Mouse (Mus musculus): ENCODE results near the gene Slc22a12. TPM values are rescaled to one million over a fixed set of nuclear protein-coding genes. Genes with fewer than 3 reads are reported as not detected.

Slc22a12 gene
- polyA plus RNA-seq, 2 experiments from 2014 or later, result not detected

DNA sequence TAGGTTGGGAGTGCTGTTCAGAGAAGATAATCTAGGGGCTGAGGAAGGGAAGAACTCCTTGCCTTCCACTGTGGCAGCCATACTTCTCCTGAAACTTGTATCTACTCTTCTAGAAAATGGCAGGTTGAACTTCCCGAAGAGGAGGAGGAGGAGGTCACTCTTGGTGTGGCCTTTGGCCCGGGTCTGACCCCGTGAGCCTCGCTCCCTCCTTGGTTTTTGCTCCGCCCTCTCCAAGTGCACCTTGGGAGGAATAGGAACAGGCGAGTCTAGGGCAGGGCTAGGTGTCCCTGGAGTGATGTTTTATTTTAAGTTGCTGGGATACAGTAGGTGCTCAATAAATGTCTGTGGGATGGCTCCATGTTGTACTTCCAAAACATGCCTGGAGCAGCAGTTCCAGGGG is 27.9 kb downstream of the Slc22a12 start:
- no peak for ATAC-seq

DNA sequence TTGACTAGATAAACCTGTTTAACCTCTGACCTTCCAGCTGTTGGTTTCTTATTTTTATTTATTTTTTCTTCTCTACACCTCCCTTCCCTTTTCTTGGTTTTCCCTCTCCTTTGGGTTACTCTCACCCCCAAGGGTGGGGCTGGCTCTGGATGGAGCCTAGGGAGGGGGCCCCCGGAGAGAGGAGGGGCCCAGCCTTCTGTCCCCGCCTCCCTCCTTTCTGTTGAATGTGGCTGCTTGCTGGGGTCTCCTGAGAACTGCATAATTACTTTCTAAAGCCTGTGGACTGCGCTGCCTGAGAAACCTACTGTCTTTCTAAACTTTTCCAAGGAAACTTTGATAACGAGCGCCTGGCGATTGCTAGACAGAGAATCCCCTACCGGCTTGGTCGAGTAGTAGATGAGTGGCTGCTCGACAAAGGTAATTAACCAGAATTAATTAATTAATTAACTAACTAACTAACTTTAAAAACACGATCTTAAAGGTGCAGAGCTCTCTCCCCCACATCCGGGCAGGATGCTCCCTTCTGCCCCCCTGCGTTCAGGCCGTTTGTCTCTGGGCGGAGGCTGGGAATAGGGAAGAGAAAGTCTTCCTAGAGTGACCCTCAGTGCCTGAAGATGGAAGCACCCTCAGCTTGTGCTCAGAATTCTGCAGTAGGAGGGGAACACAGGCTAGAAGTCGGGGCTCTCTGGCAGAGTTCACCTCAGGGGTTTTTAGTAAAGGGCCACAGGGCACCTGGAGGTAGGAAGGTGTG is 29.3 kb downstream of the Slc22a12 start:
- ATAC-seq, result no peak

DNA sequence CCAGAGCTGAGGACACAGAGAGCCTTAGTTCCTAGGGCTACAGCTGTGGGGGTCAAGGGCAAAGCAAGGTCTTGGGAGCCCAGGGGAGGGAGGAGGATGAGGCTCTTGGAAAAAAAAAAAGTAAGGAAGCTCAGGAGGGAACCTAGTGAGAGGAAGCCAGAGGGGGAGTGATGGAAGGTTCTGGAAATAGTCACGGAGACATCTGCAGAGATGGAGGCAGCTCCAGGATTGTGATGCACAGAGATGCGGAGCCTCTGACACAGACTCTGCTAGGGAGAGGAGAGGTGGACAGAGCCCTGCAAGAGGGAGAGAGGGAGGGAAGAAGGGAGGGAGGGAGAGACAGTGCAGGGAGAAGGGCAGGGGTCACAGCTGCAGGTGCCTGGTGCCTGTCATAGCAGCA is 32.3 kb downstream of the Slc22a12 start:
- no peak for ATAC-seq

DNA sequence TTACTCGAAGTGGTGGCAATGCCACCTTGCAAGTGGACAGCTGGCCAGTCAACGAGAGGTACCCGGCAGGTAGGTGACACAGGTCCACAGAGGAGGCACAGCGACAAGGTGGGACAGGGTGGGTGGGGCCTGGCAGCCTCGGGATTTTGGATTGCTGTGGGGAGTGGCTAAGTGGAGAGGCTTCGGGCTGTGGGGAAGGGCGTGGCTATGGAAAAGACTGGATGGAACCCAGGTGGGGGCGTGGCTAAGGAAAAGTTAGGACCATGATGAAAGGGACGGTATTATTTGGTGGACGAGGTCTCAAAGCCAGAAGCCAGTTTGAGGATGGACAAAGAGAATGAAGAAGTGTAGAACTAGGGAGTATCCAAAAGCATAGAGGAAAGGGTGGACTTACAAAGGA is 33.0 kb downstream of the Slc22a12 start:
- ATAC-seq, result no peak

DNA sequence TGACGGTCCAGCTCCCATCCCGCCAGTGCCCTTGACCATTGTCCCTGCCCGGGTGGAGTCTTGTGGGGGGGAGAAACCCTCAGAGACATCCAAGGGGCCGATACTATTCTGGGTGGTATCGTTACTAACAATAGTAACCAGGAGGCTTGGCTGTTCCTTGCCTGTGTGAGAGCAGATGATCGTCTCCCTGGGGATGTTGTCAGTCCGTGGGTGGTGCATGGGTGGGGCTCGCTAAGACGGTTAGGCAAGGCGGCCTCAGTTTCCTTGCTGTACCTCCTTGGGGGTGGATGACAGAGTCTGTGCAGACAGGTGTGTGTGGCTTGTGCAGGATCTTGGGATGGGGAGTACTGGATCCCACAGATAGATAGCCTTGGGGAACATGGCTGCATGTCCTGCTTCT is 35.4 kb downstream of the Slc22a12 start:
- ATAC-seq, result no peak

DNA sequence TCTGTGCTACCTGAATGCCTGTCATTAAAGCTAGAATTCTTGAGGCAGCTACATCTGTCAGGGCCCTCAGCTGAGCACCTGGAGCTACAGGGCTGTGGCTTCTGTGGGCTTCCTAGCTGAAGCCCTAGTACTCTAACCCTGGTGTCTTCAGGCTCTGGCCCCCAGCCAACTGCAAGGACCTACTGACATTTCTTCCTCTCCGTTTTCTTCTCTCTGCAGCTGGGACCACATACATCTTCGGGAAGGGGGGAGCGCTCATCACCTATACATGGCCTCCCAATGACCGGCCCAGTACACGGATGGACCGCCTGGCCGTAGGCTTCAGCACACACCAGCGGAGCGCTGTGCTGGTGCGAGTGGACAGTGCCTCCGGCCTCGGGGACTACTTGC is 38.2 kb downstream of the Slc22a12 start:
- no peak for ATAC-seq

DNA sequence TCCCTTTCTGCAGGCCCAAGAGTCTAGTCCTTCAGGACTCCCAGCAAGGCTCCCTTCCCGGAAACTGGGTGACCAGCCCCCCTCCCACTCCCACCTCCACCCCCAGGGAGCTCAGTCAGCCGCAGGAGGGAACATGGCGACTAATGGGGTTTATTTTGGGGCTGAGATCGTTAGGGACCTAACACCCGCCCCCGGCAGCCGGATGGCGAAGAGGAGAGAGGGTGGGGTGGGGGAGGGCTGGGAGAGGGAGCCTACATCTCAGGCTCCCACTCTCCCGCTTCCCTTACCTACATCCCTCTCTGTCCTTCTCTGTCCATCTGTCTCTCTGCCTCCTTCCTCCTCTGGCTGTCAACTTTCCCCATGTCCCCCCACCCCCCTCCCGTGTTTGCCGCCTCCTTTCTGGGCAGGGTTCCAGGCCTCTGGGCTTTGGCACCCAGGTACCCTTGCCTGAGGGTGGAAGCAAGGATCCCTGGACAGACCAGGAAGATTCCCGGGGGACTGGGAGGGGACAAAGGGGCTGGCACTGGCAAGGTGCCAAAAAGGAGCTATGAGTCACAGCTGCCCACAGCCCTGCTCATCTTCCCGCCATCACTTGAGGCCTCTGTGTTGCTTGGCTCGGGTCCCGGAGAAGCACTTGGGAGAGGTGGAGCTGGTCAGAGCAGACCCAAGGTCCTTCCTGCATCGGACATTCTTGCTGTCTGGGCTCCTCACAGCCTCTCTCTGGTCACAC is 38.7 kb downstream of the Slc22a12 start:
- no peak for ATAC-seq

DNA sequence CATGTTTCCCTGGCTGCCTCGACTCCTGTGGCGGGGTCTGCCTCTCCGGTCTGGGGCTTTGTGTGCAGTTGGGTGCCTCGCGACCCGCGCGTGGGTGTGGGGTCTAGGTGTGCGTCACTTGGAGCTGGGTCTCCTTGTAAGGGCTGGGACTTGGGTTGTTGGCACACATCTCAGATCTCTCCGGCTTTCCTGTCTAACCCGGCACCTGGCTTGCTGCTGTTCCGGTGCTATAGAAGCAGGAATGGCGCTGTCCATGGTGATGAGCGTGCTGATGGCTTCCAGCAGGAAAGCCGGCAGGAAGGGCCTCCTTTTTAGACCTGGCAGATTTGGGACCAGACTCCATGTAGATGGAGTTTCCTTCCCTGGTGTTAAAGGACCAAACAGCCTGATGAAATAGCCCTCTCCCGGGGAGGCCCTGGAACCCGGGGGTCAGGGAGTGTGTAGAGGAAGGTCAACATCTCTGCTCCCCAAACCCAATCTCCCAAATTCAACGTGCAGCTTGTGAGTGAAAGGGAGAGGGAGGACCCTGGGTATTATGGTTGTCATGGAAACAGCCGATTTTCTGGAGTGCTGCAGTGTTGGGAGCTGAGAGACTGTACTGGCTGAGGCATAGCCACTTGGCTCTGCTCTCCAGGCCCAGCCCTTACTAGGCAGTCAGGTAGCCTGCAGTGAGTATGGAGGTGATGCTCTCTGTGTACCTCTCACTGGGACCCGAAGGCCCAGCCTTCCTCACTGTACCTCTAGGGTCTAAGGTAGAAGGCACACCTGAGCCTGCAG is 40.1 kb downstream of the Slc22a12 start:
- ATAC-seq, result no peak

DNA sequence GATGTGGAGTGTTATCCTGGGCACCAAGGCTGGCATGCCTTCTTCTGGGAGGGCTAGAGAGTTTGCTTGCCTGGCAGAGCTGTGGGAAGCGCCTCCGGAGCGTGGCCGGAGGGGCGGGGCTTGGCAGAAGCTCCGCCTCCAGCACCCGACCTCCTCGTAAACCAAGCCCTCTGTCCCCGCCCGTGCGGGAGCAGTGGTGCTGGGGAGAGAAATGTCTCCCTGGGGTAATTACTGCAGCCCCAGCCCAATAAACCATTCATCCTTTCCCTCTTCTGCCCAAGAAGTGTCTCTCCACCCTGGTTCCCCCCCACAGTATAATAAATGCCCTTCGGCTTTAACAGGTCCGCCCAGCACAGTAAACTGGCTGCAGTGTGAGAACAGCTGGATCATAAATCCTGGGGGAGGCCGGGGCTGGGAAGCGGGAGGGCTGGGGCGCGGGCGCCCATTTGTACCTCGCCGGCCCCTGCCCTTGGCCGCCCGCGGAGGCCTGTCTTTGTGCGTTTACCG is 40.7 kb downstream of the Slc22a12 start:
- no peak for ATAC-seq

DNA sequence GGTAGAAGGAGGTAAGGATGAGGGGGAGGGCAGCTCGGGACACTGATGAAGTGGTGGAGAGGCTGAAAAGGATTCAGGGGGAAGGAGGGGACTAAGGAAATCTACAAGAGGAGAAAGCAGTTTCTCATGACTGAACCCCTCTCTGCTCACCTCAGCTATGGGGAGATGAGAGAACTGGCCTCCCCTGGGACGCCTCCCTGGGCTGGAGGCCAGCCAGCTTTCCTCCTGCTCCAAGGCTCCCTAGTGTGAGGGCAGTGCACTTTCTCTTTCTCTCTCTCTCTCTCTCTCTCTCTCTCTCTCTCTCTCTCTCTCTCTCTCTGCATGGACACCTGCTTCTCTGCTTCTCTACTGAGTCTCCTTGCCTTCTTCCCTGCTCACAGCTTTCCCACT is 42.2 kb downstream of the Slc22a12 start:
- no peak for ATAC-seq

DNA sequence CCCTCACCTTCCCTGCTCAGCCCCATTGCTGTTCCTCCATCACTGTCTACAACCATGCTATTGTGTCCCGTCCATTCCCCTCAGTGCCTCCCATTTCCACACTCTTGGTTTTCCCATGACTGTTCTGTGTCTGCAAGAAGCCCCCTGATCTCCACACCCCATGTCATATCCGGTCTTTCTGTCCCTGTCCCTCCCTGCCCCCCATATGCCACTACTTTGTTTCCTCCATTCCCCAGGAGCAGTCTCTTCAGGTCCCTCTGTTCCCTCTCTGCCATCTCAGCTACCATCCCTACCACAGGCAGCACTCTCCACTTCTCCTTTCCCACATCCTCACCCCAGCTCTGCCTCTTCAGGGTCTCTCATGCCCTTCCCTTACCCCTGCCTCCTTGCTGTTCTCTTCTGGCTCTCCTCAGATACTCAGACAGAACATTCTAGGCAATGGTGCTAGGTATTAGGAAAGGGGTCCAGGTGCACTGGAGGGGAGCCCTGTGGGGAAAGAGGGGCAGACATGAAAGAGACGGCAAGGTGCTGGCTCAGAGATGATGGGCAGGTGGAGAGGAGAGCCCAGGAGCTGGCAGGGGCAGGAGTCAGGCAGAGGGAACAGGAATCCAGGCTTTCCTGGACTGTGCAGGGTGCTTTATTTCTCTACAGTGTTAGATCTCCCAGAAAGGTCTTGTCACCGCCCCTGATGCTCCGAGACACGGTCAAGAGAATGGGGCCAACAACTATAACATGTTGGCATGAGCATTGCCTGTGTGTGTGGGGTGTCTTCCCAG is 42.8 kb downstream of the Slc22a12 start:
- no peak for ATAC-seq

DNA sequence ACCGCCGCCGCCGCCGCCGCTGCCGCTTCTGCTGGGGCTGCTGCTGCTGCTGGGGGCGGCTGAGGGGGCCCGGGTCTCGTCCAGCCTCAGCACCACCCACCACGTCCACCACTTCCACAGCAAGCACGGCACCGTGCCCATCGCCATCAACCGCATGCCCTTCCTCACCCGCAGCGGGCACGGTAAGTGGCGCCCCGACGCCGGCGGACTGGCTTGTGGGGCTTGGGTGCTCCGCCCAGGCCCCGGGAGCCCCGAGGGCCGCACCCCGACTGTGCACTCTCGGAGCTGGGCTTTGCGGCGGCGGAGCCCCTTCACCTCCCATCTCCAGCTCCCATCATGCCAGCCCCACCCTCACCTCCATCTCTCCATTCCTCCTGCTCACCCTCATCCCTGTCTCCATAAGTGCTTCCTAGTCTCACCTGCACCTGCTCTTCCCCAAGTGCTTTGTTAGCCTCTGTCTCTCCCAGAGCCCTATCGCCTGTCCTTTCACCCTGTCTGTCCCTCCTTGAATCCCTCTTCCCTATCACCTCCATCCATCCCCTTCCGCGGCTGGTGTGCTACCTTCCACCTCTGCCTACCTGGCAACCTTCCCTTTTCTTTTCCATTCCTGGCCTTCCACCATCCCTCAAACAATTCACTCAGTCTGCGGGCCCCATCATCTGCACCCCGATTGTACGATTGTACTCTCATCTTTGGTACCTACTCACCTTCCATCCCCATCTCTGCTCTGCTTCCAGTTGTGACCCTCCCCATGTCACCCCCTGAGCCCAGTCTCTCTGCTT is 44.3 kb downstream of the Slc22a12 start:
- no peak for ATAC-seq

DNA sequence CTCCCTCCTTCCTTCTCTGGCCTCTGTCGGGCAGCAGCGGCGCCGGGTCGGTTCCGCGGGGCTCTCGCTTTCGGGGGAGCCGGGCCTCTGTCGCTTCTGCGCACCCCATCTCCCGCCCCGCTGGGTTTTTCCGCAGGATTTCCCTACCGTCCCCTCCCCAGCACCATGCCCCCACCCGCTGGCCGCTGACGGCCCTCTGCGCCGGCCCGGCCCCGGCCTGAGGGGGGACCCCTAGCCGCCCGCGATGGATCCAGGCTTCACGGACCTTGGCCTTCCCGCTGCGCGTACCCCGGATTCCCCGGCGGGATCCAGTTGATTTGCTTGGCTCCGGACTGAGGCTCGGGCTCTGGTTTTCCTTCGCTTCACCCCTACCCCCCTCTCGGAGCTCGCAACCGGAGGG is 45.0 kb downstream of the Slc22a12 start:
- no peak for ATAC-seq

DNA sequence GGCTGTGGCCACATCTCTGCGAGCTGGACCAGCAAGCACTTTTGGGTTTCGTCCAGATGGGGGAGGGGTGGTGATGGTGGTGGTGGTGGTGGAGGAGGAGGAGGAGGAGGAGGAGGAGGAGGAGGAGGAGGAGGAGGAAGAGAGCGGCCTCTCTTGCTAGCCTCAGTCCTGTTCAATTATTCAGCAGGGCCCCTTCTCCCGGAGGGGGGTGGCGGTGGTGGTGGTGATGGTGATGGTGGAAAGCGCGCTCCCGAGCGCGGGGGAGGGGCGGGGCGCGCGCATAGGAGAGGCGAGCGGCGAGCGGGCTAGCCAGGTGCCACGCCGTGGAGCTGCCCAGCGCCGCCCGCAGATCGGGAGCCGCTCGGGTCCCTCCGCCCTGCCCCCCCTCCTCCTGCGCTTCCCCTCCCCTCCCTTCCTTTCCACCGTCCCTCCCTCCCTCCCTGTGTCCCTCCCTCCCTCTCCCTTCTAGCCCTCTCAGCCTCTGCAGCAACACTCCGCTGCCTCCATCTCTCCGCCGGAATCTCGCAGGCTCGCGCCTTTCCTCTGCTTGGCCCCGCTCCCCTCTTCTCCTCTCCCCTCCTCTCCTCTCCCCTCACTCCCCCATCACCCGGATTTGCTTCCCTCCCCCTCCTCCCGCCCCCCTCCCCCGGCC is 45.6 kb downstream of the Slc22a12 start:
- ATAC-seq, result no peak

DNA sequence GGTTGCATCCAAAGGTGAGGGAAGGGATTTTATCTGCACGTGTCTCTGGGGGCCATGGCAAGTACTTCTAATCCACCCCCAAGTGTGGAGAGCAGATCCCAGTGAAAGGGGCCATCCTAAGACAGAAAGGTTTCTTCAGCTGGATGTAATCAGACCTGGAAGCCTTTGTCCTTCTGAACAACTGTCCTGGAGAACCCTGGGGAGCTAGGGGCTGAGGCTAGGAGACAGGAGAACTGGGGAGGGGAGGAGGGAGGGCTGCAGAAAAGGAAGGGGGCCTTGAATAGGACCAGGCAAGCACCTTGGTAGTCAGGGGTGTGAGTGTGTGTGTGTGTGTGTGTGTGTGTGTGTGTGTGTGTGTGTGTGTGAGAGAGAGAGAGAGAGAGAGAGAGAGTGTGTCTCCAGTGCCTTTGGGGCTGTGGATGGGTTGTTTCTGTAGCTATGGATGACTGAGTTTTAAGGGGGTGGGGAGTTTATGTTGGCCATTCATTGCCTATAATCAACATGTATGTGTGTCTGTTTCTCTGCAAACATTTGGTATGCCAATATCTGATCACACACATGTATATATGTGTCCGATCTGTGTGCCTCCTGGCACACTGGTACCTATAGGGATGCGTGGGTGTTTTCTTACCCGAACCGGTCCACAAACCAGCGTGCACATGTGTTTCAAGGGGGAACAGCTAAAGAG is 46.2 kb downstream of the Slc22a12 start:
- no peak for ATAC-seq

DNA sequence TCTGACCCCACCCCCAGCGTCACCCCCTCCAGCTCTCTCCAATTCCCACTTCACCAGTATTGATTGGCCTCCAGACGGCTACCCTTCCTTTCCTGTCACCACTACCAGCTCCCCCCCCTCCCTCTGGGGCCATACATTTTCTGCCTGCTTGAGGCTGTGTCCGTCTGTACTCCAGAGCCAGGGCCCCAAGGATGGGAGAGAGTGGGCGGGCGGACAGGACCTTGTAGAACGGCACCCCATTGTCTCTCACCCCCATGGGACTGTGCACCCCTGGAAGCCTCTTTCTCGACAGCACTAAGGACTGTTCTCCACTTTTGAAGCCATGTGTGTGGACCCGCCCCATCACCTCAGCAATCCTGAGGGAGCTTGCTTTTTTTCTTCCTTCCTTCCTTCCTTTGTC is 47.1 kb downstream of the Slc22a12 start:
- no peak for ATAC-seq

DNA sequence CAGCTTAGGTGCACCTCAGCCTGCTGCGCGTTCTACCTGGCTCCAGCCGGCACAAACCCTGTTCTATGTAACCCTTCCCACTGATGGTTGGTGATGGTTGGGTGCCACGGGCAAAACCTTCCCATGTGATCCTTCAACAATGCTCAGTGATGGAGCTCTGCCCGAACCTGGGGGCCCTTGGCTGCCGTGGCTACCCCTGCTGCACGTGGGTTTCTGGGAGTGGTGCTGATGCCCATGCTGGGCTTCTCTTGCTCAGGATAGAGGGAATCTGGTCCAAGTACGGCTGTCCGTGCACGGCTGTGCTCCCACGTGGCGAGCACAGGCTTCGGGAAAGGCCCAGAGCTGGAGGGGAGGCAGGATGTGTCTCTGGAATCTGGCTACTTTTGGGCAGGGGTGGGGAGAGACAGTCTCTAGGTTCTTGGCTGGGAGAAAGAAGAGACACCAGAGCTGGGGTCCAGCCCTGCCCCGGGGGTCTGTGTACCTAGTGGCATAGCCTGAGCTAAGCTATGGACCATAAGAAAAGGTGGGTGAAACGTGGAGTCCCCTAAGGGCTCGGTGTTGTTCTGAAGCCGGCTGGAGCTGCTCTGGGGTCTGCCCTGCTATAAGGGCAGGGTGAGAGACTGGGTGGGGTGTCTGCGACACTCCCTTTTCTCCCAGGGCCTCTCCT is 48.2 kb downstream of the Slc22a12 start:
- no peak for ATAC-seq

DNA sequence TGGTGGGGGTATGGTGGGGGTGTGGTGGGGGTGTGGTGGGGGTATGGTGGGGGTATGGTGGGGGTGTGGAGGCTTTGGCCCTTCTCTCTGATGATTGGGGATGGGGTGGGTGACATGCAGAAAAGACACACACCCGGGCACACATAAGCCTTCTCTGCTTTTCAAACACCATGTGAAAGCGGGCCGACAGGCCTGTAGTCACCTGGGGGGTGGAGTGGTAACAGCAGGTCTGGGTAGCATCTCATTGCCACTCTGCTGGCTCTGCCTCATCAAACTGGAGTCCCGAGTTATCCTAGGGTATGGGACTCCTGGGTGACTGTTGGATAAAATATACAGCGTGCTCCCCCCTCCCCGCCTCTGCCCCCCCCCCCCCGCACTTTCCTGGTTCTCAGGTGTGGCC is 48.8 kb downstream of the Slc22a12 start:
- ATAC-seq, result no peak

DNA sequence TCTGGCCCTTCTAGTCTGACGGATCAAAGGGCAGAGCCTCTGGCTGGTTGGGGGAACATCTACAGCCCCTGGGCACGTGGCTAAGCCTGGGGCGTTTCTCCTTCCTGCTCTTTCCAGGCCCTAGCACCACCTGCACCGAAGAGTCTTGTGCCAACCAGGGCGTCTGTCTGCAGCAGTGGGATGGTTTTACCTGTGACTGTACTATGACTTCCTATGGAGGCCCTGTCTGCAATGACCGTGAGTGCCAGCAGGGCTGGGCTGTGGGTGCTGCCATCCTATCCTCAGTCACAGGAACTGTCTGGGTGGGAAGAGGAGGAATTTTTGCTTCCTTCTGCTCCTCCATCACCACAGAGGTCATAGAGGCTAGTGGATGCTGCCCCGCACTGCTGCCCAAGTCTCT is 49.6 kb downstream of the Slc22a12 start:
- no peak for ATAC-seq

DNA sequence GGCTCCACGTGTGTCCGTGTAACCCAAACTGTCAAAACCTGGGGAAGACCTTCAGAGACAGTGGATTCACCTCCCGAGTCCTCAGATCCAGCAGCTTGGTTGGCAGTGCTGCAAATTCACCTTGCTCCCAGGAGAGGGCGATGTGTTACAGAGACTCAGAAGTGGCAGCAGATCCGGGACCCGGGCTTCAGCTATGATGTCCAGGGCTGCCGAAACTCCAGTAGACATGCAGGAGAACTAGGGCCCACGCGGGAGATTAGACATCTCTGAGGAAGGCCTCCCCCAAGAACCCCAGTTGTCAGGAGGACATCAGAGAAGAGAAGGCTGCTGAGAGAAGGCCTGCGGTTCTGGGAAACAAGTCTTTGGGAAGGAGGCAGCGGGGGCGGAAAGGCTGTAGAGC is 50.7 kb downstream of the Slc22a12 start:
- no peak for ATAC-seq

All from CD4-positive, CD25-positive, alpha-beta regulatory T cell, adult 4 months (primary cell).